8 mouse cellular contexts compared by ENCODE assay signal in genomic region chr2:30808296-30808655, GRCm38 (mm10). TPM values are rescaled to one million over a fixed set of nuclear protein-coding genes. Genes with fewer than 3 reads are reported as not detected.
A peak's percentile ranks its signal among the peaks of the same experiment; 100 is the strongest.
DNase-seq lines count a peak whose midpoint lies in the region; ATAC-seq and TF ChIP-seq lines count a peak whose summit lies in the region.

No protein-coding gene starts in this region.

- no peak for ATAC-seq in hindbrain, postnatal 0 days
- no peak for ATAC-seq in neural tube, embryonic 12.5 days (ENCODE audit: low FRiP score, low read depth)

- peak; percentile 21 for DNase-seq in kidney, postnatal 14 days
- no peak for DNase-seq in kidney, postnatal 10 days
- DNase-seq in hindbrain, postnatal 0 days (ENCODE audit: low spot score), result peak; percentile 20
- no peak for DNase-seq in frontal cortex, postnatal 25 days (ENCODE audit: low spot score in 2 of 2)
- DNase-seq in urinary bladder, postnatal 36 days (ENCODE audit: low spot score in 2 of 2), result no peak
- DNase-seq in cerebellum, adult 11-12 months, result no peak

- WGBS in hindbrain, postnatal 0 days, result 2% methylated on average over 10 of the region's 10 CpGs
- 7% methylated on average over 10 of the region's 10 CpGs for WGBS in neural tube, embryonic 12.5 days

- H3K27me3 ChIP-seq in hindbrain, postnatal 0 days (ENCODE audit: insufficient read depth, low read length), result no peaks in the 10 kb centered on the region
- H3K27me3 ChIP-seq in neural tube, embryonic 12.5 days (replicated peaks), result no peaks in the 10 kb centered on the region; the same call in 1 of the 2 replicates

- H3K4me2 ChIP-seq in hindbrain, postnatal 0 days (ENCODE audit: low read depth, low read length), result peak overlapping the region; percentile 94
- H3K4me2 ChIP-seq in neural tube, embryonic 12.5 days (replicated peaks), result peak overlapping the region; percentile 86

- TF ChIP-seq CTCF in hindbrain, postnatal 0 days (IDR thresholded peaks at IDR 0.05; ENCODE audit: low read depth), result no peak

- peak overlapping the region; percentile 61 for H3K27ac ChIP-seq in brown adipose tissue, adult 24 weeks (replicated peaks; ENCODE audit: low read depth, low read length)
- peak overlapping the region; percentile 86 for H3K27ac ChIP-seq in hindbrain, postnatal 0 days
- no peak overlapping the region for H3K27ac ChIP-seq in neural tube, embryonic 12.5 days

- H3K9me3 ChIP-seq in hindbrain, postnatal 0 days (ENCODE audit: low read length), result no peaks in the 10 kb centered on the region
- no peaks in the 10 kb centered on the region for H3K9me3 ChIP-seq in neural tube, embryonic 12.5 days

- peak overlapping the region; percentile 74 for H3K4me3 ChIP-seq in brown adipose tissue, adult 24 weeks (ENCODE audit: insufficient read depth, low read depth, low read length)
- peak overlapping the region; percentile 65 for H3K4me3 ChIP-seq in hindbrain, postnatal 0 days (ENCODE audit: low read length)
- peak overlapping the region; percentile 80 for H3K4me3 ChIP-seq in neural tube, embryonic 12.5 days

- peaks cover 6% of the 10 kb centered on the region for H3K36me3 ChIP-seq in hindbrain, postnatal 0 days (ENCODE audit: insufficient read depth, low read length)
- peaks cover 13% of the 10 kb centered on the region for H3K36me3 ChIP-seq in neural tube, embryonic 12.5 days

- H3K9ac ChIP-seq in hindbrain, postnatal 0 days (replicated peaks; ENCODE audit: low read length), result peak overlapping the region; percentile 85
- peak overlapping the region; percentile 92 for H3K9ac ChIP-seq in neural tube, embryonic 12.5 days

- H3K4me1 ChIP-seq in brown adipose tissue, adult 24 weeks (ENCODE audit: control insufficient read depth, insufficient read depth, insufficient read length, low read length), result peaks cover 7% of the 10 kb centered on the region
- peaks cover 9% of the 10 kb centered on the region; the same call in 1 of the 2 replicates for H3K4me1 ChIP-seq in hindbrain, postnatal 0 days (ENCODE audit: insufficient read depth, low read length)
- H3K4me1 ChIP-seq in neural tube, embryonic 12.5 days, result peaks cover 26% of the 10 kb centered on the region

RNA-seq across cellular contexts. Expression of gene Ntmt1, which starts 0.7 kb away (rescaled TPM):
- 14.6 and 22.2 TPM in 2 replicates for polyA plus RNA-seq in brown adipose tissue, adult 24 weeks (2012; ENCODE audit: insufficient read depth, insufficient read length, missing spikeins)
- 79.5 and 96.3 TPM in 2 replicates for total RNA-seq in hindbrain, postnatal 0 days (2014; rRNA removed)
- 95.9 and 99.6 TPM in 2 replicates for polyA plus RNA-seq in hindbrain, postnatal 0 days (2015; fragmentation: Nextera tagmentation; extraction: Ambion mirVana)
- polyA plus RNA-seq in neural tube, embryonic 12.5 days (2016; fragmentation: Nextera tagmentation; extraction: Ambion mirVana), result 111 and 119 TPM in 2 replicates

RNA-seq across cellular contexts. Expression of gene 1700001O22Rik, which starts 4.8 kb away (rescaled TPM):
- not detected in 2 replicates for polyA plus RNA-seq in brown adipose tissue, adult 24 weeks (2012; ENCODE audit: insufficient read depth, insufficient read length, missing spikeins)
- 0.75 and 2.4 TPM in 2 replicates for total RNA-seq in hindbrain, postnatal 0 days (2014; rRNA removed)
- polyA plus RNA-seq in hindbrain, postnatal 0 days (2015; fragmentation: Nextera tagmentation; extraction: Ambion mirVana), result 1.8 and 2.6 TPM in 2 replicates
- polyA plus RNA-seq in neural tube, embryonic 12.5 days (2016; fragmentation: Nextera tagmentation; extraction: Ambion mirVana), result 2.0 and 2.6 TPM in 2 replicates

RNA-seq across cellular contexts. Expression of gene Asb6, which starts 21.9 kb away (rescaled TPM):
- polyA plus RNA-seq in brown adipose tissue, adult 24 weeks (2012; ENCODE audit: insufficient read depth, insufficient read length, missing spikeins), result 4.3 and 5.6 TPM in 2 replicates
- 49.1 and 53.5 TPM in 2 replicates for total RNA-seq in hindbrain, postnatal 0 days (2014; rRNA removed)
- 36.6 and 37.4 TPM in 2 replicates for polyA plus RNA-seq in hindbrain, postnatal 0 days (2015; fragmentation: Nextera tagmentation; extraction: Ambion mirVana)
- polyA plus RNA-seq in neural tube, embryonic 12.5 days (2016; fragmentation: Nextera tagmentation; extraction: Ambion mirVana), result 38.0 and 41.3 TPM in 2 replicates

RNA-seq across cellular contexts. Expression of gene Prrx2, which starts 26.5 kb away (rescaled TPM):
- not detected in 2 replicates for polyA plus RNA-seq in brown adipose tissue, adult 24 weeks (2012; ENCODE audit: insufficient read depth, insufficient read length, missing spikeins)
- total RNA-seq in hindbrain, postnatal 0 days (2014; rRNA removed), result 6.7 and 7.2 TPM in 2 replicates
- polyA plus RNA-seq in hindbrain, postnatal 0 days (2015; fragmentation: Nextera tagmentation; extraction: Ambion mirVana), result 5.0 and 5.6 TPM in 2 replicates
- 9.8 and 11.3 TPM in 2 replicates for polyA plus RNA-seq in neural tube, embryonic 12.5 days (2016; fragmentation: Nextera tagmentation; extraction: Ambion mirVana)

Comparison
In these comparisons a context has a peak if more than half of its experiments do, and no peak if none do; other contexts are left out.
1. DNase-seq: peak in kidney, postnatal 14 days (single experiment) and hindbrain, postnatal 0 days (single experiment); none in kidney, postnatal 10 days (single experiment), frontal cortex, postnatal 25 days (0 of 2), urinary bladder, postnatal 36 days (0 of 2) and cerebellum, adult 11-12 months (single experiment).
2. Peak in every context shown above with its lines, with median percentiles within 50 percentile points of each other: H3K4me3 ChIP-seq.